Mouse (Mus musculus): ENCODE data around the gene Usp17lb.

The Usp17lb gene

DNA sequence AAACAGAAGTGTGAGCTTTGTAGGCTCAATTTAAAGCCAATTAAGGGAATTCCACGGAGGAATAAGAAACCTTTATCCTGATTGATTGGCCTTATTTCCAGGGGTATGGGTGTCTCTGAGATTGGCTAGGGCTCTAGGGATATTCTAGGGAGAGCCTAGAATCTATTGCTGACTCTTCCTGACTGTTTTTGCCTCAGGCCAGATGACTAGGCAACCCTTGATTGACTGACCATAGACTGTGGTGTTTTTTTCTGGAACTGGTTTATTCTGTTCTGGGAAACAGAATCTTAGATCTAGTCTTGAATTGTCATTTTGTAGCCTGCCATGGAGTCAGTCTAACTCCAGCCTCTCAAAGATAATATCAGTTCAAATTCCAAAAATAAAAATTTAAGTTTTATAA lies 51.6 kb downstream of the Usp17lb start:
- Histone ChIP-seq H3K9me3 (ENCODE audit: low read length) (no peaks in the 10 kb centered on the region), H3K4me1 (replicated peaks; ENCODE audit: low read depth, low read length) (no peaks in the 10 kb centered on the region), H3K4me3 (replicated peaks; ENCODE audit: low read length) (no peak overlapping the region), H3K36me3 (ENCODE audit: insufficient read depth, low read length) (no peaks in the 10 kb centered on the region), H3K27me3 (ENCODE audit: insufficient read depth, low read length) (no peaks in the 10 kb centered on the region)
- TF ChIP-seq POU5F1 (IDR thresholded peaks at IDR 0.05; ENCODE audit: borderline replicate concordance, low read length) (no peak), NANOG (IDR thresholded peaks at IDR 0.05; ENCODE audit: borderline replicate concordance, low read length) (no peak), CTCF (conservative IDR thresholded peaks at IDR 0.05; ENCODE audit: low read length) (no peak)
